Mouse (Mus musculus): ENCODE data around the gene Vmn1r135. TPM values are rescaled to one million over a fixed set of nuclear protein-coding genes. Genes with fewer than 3 reads are reported as not detected.

Gene Vmn1r135
- not detected in 2 replicates for polyA plus RNA-seq (2012; rRNA removed)

DNA sequence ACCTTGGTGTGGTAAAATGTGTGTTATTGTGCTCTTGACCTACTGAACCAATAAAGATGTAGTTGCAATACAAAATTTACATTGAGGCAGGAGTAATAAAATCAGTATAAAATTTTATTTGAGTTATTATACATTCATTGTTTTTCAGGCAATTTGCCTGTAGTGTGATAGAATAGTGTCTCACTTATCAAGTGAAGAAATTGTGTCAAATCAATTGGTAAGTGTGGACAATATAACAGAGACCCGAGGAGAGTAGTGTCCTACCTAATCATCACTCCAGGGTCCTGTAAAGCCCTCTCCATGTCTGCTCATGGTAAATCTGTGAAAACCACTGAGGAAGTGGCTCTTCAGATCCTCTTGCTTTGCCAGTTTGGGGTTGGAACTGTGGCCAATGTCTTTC, at the start of gene Vmn1r135:
Vmn1r135 (plus strand) TSS at position 301 of the 400 bp plus-strand sequence.

DNA sequence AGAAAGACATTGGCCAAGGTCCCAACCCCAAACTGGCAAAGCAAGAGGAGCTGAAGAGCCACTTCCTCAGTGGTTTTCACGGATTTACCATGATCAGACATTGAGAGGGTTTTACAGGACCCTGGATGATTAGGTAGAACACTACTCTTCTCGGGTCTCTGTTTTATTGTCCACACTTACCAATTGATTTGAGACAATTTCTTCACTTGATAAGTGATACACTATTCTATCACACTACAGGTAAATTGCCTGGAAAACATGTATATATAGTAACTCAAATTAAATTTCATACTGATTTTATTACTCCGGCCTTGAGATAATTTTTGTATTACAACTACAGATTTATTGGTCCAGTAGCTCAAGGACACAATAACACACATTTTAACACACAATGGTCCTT, 35.5 kb upstream of the Vmn1r135 start, which contains the start of gene Gm4177:
Gm4177 (minus strand) TSS at position 101 of the 400 bp plus-strand sequence.

GRCm38 (mm10) chr7:21844167-21844566, 12.0 kb downstream of the Vmn1r135 start, which contains the start of gene Gm5725:
TSS of gene Gm5725 (minus strand) at chr7:21844267.

Other genes with a start within 250 kb of the Vmn1r135 start
- gene Vmn1r132, start 218.3 kb upstream of the Vmn1r135 start, polyA plus RNA-seq (2012; rRNA removed): not detected in 2 replicates
- gene Gm4175, start 70.9 kb upstream of the Vmn1r135 start, polyA plus RNA-seq (2012; rRNA removed): not detected in 2 replicates
- not detected in 2 replicates for gene Gm4177, start 35.6 kb upstream of the Vmn1r135 start, polyA plus RNA-seq (2012; rRNA removed)
- not detected in 2 replicates for gene Gm5725, start 11.9 kb downstream of the Vmn1r135 start, polyA plus RNA-seq (2012; rRNA removed)
- gene Gm5891, start 88.9 kb downstream of the Vmn1r135 start, polyA plus RNA-seq (2012; rRNA removed): not detected in 2 replicates
- gene Vmn1r137, start 162.2 kb downstream of the Vmn1r135 start, polyA plus RNA-seq (2012; rRNA removed): not detected in 2 replicates
- gene Vmn1r138, start 196.5 kb downstream of the Vmn1r135 start, polyA plus RNA-seq (2012; rRNA removed): not detected in 2 replicates
- gene Gm6176, start 224.0 kb downstream of the Vmn1r135 start, polyA plus RNA-seq (2012; rRNA removed): not detected in 2 replicates
- not detected in 2 replicates for gene Vmn1r139, start 236.7 kb downstream of the Vmn1r135 start, polyA plus RNA-seq (2012; rRNA removed)